In genomic region chr1:134290909-134291308, GRCm38 (mm10) we compare ENCODE assay signal across 9 mouse cellular contexts. TPM values are rescaled to one million over a fixed set of nuclear protein-coding genes. Genes with fewer than 3 reads are reported as not detected.
DNase-seq lines count a peak whose midpoint lies in the region; ATAC-seq and TF ChIP-seq lines count a peak whose summit lies in the region.
"Had no signal": no experiment of that assay in that cellular context is flagged by ENCODE, and none has a peak within 500 bp of the region (broad histone marks: within the 10 kb centered on the region; RNA-seq: fewer than 3 reads in every experiment).

No protein-coding gene starts in this region.

- no peaks in the 10 kb centered on the region for H3K36me3 ChIP-seq in embryonic facial prominence, embryonic 15.5 days
- no peaks in the 10 kb centered on the region for H3K36me3 ChIP-seq in midbrain, embryonic 14.5 days (ENCODE audit: control insufficient read depth, insufficient read depth, low read length)

- WGBS in embryonic facial prominence, embryonic 15.5 days = 66% methylated on average over 5 of the region's 5 CpGs
- WGBS in midbrain, embryonic 14.5 days = 69% methylated on average over 5 of the region's 5 CpGs

- no peak for ATAC-seq in embryonic facial prominence, embryonic 15.5 days (ENCODE audit: insufficient number of reproducible peaks, low FRiP score, low TSS enrichment, low read depth)
- ATAC-seq in granulocyte monocyte progenitor cell, adult 5-6 weeks (replicated peaks; ENCODE audit: poor library complexity, severe bottlenecking) = no peak
- ATAC-seq in midbrain, embryonic 14.5 days (ENCODE audit: low FRiP score, low TSS enrichment) = no peak

- H3K4me2 ChIP-seq in embryonic facial prominence, embryonic 15.5 days (replicated peaks) = no peak overlapping the region
- H3K4me2 ChIP-seq in midbrain, embryonic 14.5 days (ENCODE audit: low read length) = no peak overlapping the region

- no peak for DNase-seq in layer of hippocampus, adult 2 months (ENCODE audit: low spot score in 2 of 2)
- DNase-seq in layer of hippocampus, adult 11-12 months (ENCODE audit: low spot score) = no peak
- peak; percentile 59 for DNase-seq in WW6 (ENCODE audit: low read depth, low spot score)
- DNase-seq in lung, postnatal 14 days = peak; percentile 30
- no peak for DNase-seq in midbrain, embryonic 14.5 days
- no peak for DNase-seq in heart, adult 11 months

- H3K9me3 ChIP-seq in embryonic facial prominence, embryonic 15.5 days (replicated peaks) = no peaks in the 10 kb centered on the region
- no peaks in the 10 kb centered on the region for H3K9me3 ChIP-seq in midbrain, embryonic 14.5 days (ENCODE audit: control insufficient read depth, low read length)

- no peak overlapping the region for H3K4me3 ChIP-seq in layer of hippocampus, adult 2 months
- H3K4me3 ChIP-seq in embryonic facial prominence, embryonic 15.5 days (replicated peaks) = peak overlapping the region; percentile 18
- H3K4me3 ChIP-seq in midbrain, embryonic 14.5 days (replicated peaks; ENCODE audit: low read depth, low read length) = no peak overlapping the region

- no peak overlapping the region for H3K9ac ChIP-seq in embryonic facial prominence, embryonic 15.5 days
- no peak overlapping the region for H3K9ac ChIP-seq in midbrain, embryonic 14.5 days (replicated peaks; ENCODE audit: low read length)

- H3K4me1 ChIP-seq in embryonic facial prominence, embryonic 15.5 days = peaks cover 21% of the 10 kb centered on the region
- H3K4me1 ChIP-seq in midbrain, embryonic 14.5 days (ENCODE audit: control insufficient read depth, insufficient read depth, low read length) = 0 out of 2 replicates have a peak, but pooled peaks cover 8% of the 10 kb centered on the region

- TF ChIP-seq CTCF in layer of hippocampus, adult 2 months (conservative IDR thresholded peaks at IDR 0.05) = peak; percentile 68

- H3K27me3 ChIP-seq in embryonic facial prominence, embryonic 15.5 days = no peaks in the 10 kb centered on the region
- no peaks in the 10 kb centered on the region for H3K27me3 ChIP-seq in midbrain, embryonic 14.5 days (ENCODE audit: control insufficient read depth, insufficient read depth, low read length)

- no peak overlapping the region for H3K27ac ChIP-seq in layer of hippocampus, adult 2 months
- no peak overlapping the region for H3K27ac ChIP-seq in embryonic facial prominence, embryonic 15.5 days (replicated peaks)
- H3K27ac ChIP-seq in midbrain, embryonic 14.5 days (replicated peaks; ENCODE audit: low read depth, low read length) = no peak overlapping the region

RNA-seq across cellular contexts. Expression of gene Myog, which starts 1.1 kb away (rescaled TPM):
- not detected for total RNA-seq in layer of hippocampus, adult 2 months (2021)
- 186 and 239 TPM in 2 replicates for polyA plus RNA-seq in embryonic facial prominence, embryonic 15.5 days (2015; fragmentation: Nextera tagmentation; extraction: Ambion mirVana)
- total RNA-seq in granulocyte monocyte progenitor cell, adult 5-6 weeks (2014; fragmentation: Nextera tagmentation) = not detected in 2 replicates
- total RNA-seq in granulocyte monocyte progenitor cell, adult 5-6 weeks (2017) = not detected in 2 replicates
- not detected in 2 replicates for polyA plus RNA-seq in midbrain, embryonic 14.5 days (2014; fragmentation: Nextera tagmentation; extraction: Ambion mirVana)
- total RNA-seq: hematopoietic stem cell, adult 5-6 weeks had no signal

RNA-seq across cellular contexts. Expression of gene Ppfia4, which starts 41.8 kb away (rescaled TPM):
- total RNA-seq in layer of hippocampus, adult 2 months (2021) = 10 to 100 TPM; 71.9 to 79.7 TPM
- polyA plus RNA-seq in embryonic facial prominence, embryonic 15.5 days (2015; fragmentation: Nextera tagmentation; extraction: Ambion mirVana) = 11.6 and 12.2 TPM in 2 replicates
- total RNA-seq in granulocyte monocyte progenitor cell, adult 5-6 weeks (2014; fragmentation: Nextera tagmentation) = 6.4 and 12.5 TPM in 2 replicates
- 4.1 and 4.6 TPM in 2 replicates for total RNA-seq in granulocyte monocyte progenitor cell, adult 5-6 weeks (2017)
- 11.5 and 14.4 TPM in 2 replicates for polyA plus RNA-seq in midbrain, embryonic 14.5 days (2014; fragmentation: Nextera tagmentation; extraction: Ambion mirVana)

RNA-seq across cellular contexts. Expression of gene Adora1, which starts 55.7 kb away (rescaled TPM):
- total RNA-seq in layer of hippocampus, adult 2 months (2021) = 100 to 1,000 TPM; 202 to 221 TPM
- polyA plus RNA-seq in embryonic facial prominence, embryonic 15.5 days (2015; fragmentation: Nextera tagmentation; extraction: Ambion mirVana) = 3.8 and 4.1 TPM in 2 replicates
- total RNA-seq in granulocyte monocyte progenitor cell, adult 5-6 weeks (2014; fragmentation: Nextera tagmentation) = not detected in 2 replicates
- total RNA-seq in granulocyte monocyte progenitor cell, adult 5-6 weeks (2017) = not detected in 2 replicates
- polyA plus RNA-seq in midbrain, embryonic 14.5 days (2014; fragmentation: Nextera tagmentation; extraction: Ambion mirVana) = 7.3 and 10.6 TPM in 2 replicates

Comparison
In these comparisons a context has a peak if more than half of its experiments do, and no peak if none do; other contexts are left out.
1. DNase-seq: peak in WW6 (single experiment) and lung, postnatal 14 days (single experiment); none in layer of hippocampus, adult 2 months (0 of 2), layer of hippocampus, adult 11-12 months (single experiment), midbrain, embryonic 14.5 days (single experiment) and heart, adult 11 months (single experiment).
2. RNA of gene Ppfia4, which starts 41.8 kb away (total RNA-seq): 71.9 to 79.7 TPM in layer of hippocampus, adult 2 months; 4.1 to 12.5 TPM in granulocyte monocyte progenitor cell, adult 5-6 weeks; every median in the first group is over 4 times any median in the second.
3. RNA of gene Adora1, which starts 55.7 kb away (total RNA-seq): 202 to 221 TPM in layer of hippocampus, adult 2 months; not detected in granulocyte monocyte progenitor cell, adult 5-6 weeks; every median in the first group is over 100 times any median in the second.